Mouse (Mus musculus) CD8-positive naive resting alpha-beta T cell, adult 2 months (primary cell): ENCODE results near the gene 9530068E07Rik.

Source experiments
- DNase-seq, 2 experiments: peaks; one replicate each; pipeline ENCODE4 v3.0.0; 2022; ENCODE audit warnings: low read depth in 2 of 2, low spot score in 2 of 2

9530068E07Rik gene

GRCm38 (mm10) chr11:52420296-52421052 lies 24.2 kb downstream of the 9530068E07Rik start:
- no peak for DNase-seq

- peak; percentile 38 to 59 for DNase-seq
Measured at GRCm38 (mm10) chr11:52421053-52421778, 25.0 kb downstream of the 9530068E07Rik start.

DNA sequence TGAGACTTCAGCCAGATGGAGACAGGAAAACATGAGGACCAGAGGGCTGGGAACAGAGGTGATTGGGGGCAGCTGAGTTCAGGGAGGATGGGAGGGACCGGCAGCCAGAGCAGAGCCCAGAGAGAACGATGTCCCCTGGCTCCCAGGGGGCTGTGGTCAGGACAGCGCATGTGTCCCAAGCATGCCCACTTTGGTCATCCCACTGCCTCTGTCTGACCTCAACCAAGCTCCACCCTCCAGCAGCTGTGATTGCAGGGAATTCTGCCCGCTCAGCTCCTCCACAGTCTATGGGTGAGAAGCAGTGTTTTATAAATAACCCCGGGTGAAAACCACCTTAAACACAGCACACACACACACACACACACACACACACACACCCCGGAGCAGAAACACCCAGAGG lies 33.2 kb downstream of the 9530068E07Rik start:
- no peak for DNase-seq

DNA sequence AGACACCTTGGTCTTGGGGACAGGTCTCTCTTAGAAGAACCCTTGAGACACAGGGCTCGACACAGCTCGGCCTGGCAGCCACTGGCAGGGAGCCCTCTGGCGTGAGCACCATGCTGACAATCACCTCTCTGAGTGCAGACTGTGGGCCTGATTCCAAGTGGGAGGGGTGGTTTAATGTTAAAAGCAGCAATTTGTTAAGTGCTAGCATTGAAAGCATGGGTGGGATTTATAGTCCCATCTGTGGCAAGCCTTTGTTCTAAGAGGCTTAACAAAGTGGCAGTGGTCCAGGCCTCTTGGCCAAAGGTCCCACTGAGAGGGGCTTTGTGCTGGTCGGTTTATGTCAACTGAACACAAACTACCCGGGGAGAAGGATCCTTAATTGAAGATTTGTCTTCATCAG lies 35.4 kb downstream of the 9530068E07Rik start:
- DNase-seq, result no peak

DNA sequence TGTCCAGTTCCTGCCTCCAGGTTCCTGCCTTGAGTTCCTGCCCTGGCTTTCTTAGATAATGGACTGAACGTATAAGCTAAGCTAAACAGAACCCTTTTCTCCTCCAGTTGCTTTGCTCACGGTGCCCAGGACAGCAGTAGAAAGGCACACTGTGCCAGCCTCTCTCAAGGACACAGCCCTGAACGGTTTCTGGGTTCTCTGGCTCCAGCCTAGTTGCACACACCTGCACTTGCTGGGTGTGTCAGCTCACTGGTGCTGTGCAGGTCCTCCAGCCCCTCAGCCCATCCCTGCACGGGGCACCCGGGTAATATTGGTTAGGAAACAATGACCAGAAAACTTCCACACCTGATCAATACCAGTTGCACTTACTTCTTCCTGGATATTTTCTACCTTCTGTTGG lies 35.9 kb downstream of the 9530068E07Rik start:
- no peak for DNase-seq

- DNase-seq, result no peak
Measured at GRCm38 (mm10) chr11:52433076-52433796, 37.0 kb downstream of the 9530068E07Rik start.

- DNase-seq, result no peak
Measured at GRCm38 (mm10) chr11:52433797-52434195, 37.6 kb downstream of the 9530068E07Rik start.

- DNase-seq, result no peak
Measured at GRCm38 (mm10) chr11:52435466-52435865, 39.2 kb downstream of the 9530068E07Rik start.

DNA sequence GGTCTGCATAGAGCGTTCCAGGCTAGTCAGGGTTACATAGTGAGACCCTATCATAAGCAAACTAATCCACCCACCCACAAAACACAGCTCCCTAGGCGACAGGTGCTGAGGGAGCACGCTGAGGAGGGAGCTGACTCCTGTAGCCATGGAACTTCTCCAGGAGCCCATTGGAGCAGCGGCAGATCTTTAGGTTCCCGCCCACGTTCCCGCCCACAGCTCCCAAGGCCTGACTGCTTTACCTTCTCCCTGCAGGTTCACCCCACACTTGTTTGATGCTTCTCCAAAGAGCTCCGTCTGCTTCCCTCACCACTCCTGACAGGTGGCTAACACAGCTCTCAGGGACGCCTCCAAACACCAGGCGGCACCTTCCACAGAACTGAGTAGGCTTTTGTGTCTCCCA lies 40.9 kb downstream of the 9530068E07Rik start:
- no peak for DNase-seq

GRCm38 (mm10) chr11:52441096-52441495 lies 44.9 kb downstream of the 9530068E07Rik start:
- no peak for DNase-seq

- DNase-seq, result no peak
Measured at GRCm38 (mm10) chr11:52447242-52447641, 51.0 kb downstream of the 9530068E07Rik start.

DNA sequence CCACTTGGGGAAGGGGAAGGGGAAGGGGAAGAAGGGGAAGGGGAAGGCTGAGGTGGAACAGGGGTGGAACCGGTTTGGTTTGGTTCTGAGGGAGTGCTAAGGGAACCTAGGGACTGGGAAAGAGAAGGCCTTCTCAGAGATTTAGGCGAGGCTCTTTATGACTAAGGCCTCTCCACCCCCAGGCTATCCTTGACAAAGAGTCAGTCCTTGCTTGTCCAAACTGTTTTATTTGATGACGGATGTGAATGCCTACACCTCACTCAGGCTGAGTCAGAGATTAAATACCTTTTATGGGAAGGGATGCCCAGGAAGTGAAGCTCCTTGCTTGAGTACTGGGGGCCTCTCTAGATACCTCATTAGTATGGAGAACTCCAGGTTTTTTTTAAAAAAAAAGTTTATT lies 52.8 kb downstream of the 9530068E07Rik start:
- no peak for DNase-seq

GRCm38 (mm10) chr11:52458281-52458680 lies 62.1 kb downstream of the 9530068E07Rik start:
- no peak for DNase-seq
